Mouse (Mus musculus) hindbrain, embryonic 11.5 days (tissue): ENCODE measurements at regions not wholly inside any gene's neighbourhood (a gene's known extent, or its start where the extent isn't known, plus 50 kb on each side); places are given as distances from the start of the nearest gene placed in this dataset.

Experiments
- ATAC-seq: fragments of 200-750 bp; cut with Nextera tagmentation; 2 replicates; pipeline ENCODE4 v1.8.0; 2017; ENCODE audit warnings: mild to moderate bottlenecking, moderate TSS enrichment, moderate library complexity; ENCODE audit not compliant: low FRiP score
- DNase-seq: peaks from one replicate; pipeline ENCODE4 v3.0.0-alpha.2; 2015; ENCODE audit warnings: low spot score
- H3K27ac ChIP-seq: fragments of 300-500 bp; sonication (generic); 2 replicates; pipeline ENCODE4 v1.5.1; 2014; ENCODE audit warnings: mild to moderate bottlenecking, low read depth, low read length
- H3K27me3 ChIP-seq: fragments of 300-500 bp; sonication (generic); 2 replicates; pipeline ENCODE4 v1.6.1; 2014; ENCODE audit warnings: mild to moderate bottlenecking, low read length, moderate library complexity, mixed read lengths; ENCODE audit not compliant: control insufficient read depth, insufficient read depth
- H3K36me3 ChIP-seq: fragments of 300-500 bp; sonication (generic); 2 replicates; pipeline ENCODE4 v1.6.1; 2014; ENCODE audit warnings: mild to moderate bottlenecking, low read length, moderate library complexity, mixed read lengths; ENCODE audit not compliant: control insufficient read depth, insufficient read depth
- H3K4me1 ChIP-seq: fragments of 300-500 bp; sonication (generic); replicated peaks from 2 replicates; pipeline ENCODE4 v1.6.1; 2014; ENCODE audit warnings: low read length, mixed read lengths; ENCODE audit not compliant: control insufficient read depth, insufficient read depth
- H3K4me2 ChIP-seq: fragments of 300-500 bp; sonication (generic); replicated peaks from 2 replicates; pipeline ENCODE4 v1.6.1; 2014; ENCODE audit warnings: mild to moderate bottlenecking, low read depth, low read length
- H3K4me3 ChIP-seq: fragments of 300-500 bp; sonication (generic); 2 replicates; pipeline ENCODE4 v1.5.1; 2014; ENCODE audit warnings: low read depth, low read length
- H3K9ac ChIP-seq: fragments of 300-500 bp; sonication (generic); 2 replicates; pipeline ENCODE4 v1.6.1; 2014; ENCODE audit warnings: low read depth, low read length
- H3K9me3 ChIP-seq: fragments of 300-500 bp; sonication (generic); 2 replicates; pipeline ENCODE4 v1.6.1; 2016; ENCODE audit warnings: low read length; ENCODE audit not compliant: control insufficient read depth
- WGBS: fragments of 180-500 bp; shearing (Covaris S2); extraction: QIAGEN DNeasy Blood & Tissue Kit; methylation state at CpG from one replicate; pipeline ENCODE4 v1.1.7; 2014; 5-methylcytosine and 5-hydroxymethylcytosine counted together

DNA sequence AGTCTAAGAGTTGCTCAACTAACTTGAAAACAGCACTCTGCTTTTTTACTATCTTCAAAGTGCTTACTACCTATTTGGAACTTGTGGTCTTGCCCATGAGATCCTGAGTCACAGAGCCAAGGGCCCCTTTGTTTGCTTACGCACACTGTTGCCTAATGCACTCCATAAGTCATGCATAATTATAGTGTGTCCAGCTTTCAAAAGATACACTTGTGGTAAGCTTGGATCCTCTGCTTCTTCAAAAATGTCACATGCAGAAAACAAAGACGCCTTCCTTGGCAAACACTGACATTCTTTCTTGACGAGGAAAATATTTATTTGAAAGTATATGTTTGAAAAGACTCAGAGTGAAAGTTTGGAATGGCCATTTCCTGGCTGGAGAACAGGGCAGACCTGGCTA, 2082.3 kb downstream of the 4930444P10Rik start:
- Histone ChIP-seq H3K4me3 (no peak overlapping the region), H3K9ac (no peak overlapping the region), H3K4me2 (no peak overlapping the region), H3K36me3 (no peaks in the 10 kb centered on the region), H3K27me3 (no peaks in the 10 kb centered on the region), H3K4me1 (no peaks in the 10 kb centered on the region), H3K9me3 (no peaks in the 10 kb centered on the region), H3K27ac (no peak overlapping the region)
- DNase-seq (no peak), ATAC-seq (no peak)
- WGBS: 83% methylated on average over 3 of the region's 3 CpGs

DNA sequence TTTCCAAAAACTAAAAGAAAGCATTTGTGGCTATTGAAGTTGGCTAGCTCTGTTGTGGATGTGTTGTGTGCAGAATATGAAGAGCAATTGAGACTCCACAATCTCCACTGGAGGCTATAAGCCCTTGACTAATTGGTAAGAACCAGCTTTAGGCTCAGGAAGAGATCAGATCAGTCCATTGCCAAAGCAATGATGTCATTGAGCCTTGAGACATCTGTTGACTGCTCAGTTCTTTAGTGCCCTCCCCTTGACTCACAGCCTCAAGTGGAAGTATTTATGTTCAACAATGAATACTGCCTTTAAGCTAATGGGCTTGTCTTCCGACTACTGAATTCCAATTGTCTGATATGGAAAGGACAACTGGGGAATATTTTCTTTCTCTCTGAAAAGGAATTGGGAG, 2090.6 kb downstream of the 4930444P10Rik start:
- Histone ChIP-seq H3K27me3 (no peaks in the 10 kb centered on the region), H3K36me3 (no peaks in the 10 kb centered on the region), H3K4me1 (no peaks in the 10 kb centered on the region), H3K4me2 (no peak overlapping the region), H3K9ac (no peak overlapping the region), H3K27ac (no peak overlapping the region), H3K9me3 (no peaks in the 10 kb centered on the region), H3K4me3 (no peak overlapping the region)
- WGBS: 81% methylated on average over 1 of the region's 1 CpGs
- DNase-seq (no peak), ATAC-seq (no peak)

DNA sequence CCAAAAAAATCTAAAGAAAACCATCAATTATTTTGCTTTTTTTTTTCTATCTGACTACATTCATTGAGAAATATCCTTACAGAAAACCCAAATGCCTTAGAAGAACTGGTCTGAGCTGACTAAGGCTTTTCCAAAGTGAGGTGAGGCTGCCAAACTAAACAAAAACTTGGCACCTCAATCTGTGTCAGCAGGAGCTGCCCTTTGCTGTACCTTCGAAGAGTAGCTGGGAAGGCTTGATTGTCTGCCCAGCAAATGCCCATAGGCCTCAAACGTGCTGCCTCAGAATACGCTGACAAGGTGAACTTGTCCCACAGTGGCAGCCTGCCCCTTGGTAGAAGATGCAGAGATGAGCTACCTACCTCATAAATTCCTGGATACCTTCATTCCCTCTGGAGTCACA, 2091.7 kb downstream of the 4930444P10Rik start:
- no peaks in the 10 kb centered on the region for H3K27me3 ChIP-seq
- no peak overlapping the region for H3K4me3 ChIP-seq
- no peak overlapping the region for H3K27ac ChIP-seq
- no peaks in the 10 kb centered on the region for H3K9me3 ChIP-seq
- no peak for DNase-seq
- H3K4me1 ChIP-seq: no peaks in the 10 kb centered on the region
- H3K9ac ChIP-seq: no peak overlapping the region
- no peaks in the 10 kb centered on the region for H3K36me3 ChIP-seq
- no peak overlapping the region for H3K4me2 ChIP-seq
- 60% methylated on average over 3 of the region's 3 CpGs for WGBS
- ATAC-seq: no peak

GRCm38 (mm10) chr1:14000605-14001395, 2092.3 kb downstream of the 4930444P10Rik start:
- H3K4me3 ChIP-seq: no peak overlapping the region
- H3K36me3 ChIP-seq: no peaks in the 10 kb centered on the region
- WGBS: 80% methylated on average over 3 of the region's 3 CpGs
- H3K9ac ChIP-seq: no peak overlapping the region
- DNase-seq (no peak), ATAC-seq (no peak)
- H3K27me3 ChIP-seq: no peaks in the 10 kb centered on the region
- H3K9me3 ChIP-seq: no peaks in the 10 kb centered on the region
- H3K4me1 ChIP-seq: no peaks in the 10 kb centered on the region
- H3K27ac ChIP-seq: no peak overlapping the region
- H3K4me2 ChIP-seq: no peak overlapping the region

DNA sequence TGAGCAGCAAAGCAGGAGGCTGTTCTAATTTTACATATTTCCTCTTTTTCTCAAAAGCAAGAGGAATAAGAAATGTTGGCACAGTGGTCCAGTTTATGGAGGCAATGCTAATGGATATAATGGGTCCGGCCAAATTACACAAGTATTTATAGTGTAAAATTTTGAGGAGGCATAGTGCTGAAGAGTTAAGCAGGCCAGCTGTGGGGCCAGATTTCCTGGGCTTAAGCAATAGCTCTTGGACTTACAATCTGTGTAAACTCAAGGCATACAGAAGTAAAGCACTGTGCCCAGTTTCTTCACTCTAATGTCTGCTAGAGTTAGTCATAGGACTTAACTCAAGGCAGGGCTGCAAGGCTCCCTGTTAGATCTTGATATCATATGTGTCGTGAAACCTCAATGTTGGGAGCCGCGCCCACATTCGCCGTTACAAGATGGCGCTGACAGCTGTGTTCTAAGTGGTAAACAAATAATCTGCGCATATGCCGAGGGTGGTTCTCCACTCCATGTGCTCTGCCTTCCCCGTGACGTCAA, 2094.9 kb downstream of the 4930444P10Rik start:
- no peak for ATAC-seq
- Histone ChIP-seq H3K36me3 (no peaks in the 10 kb centered on the region), H3K9me3 (no peaks in the 10 kb centered on the region), H3K4me3 (no peak overlapping the region), H3K27me3 (no peaks in the 10 kb centered on the region), H3K4me2 (no peak overlapping the region), H3K9ac (no peak overlapping the region), H3K27ac (no peak overlapping the region), H3K4me1 (no peaks in the 10 kb centered on the region)
- WGBS: 95% methylated on average over 7 of the region's 11 CpGs
- no peak for DNase-seq

DNA sequence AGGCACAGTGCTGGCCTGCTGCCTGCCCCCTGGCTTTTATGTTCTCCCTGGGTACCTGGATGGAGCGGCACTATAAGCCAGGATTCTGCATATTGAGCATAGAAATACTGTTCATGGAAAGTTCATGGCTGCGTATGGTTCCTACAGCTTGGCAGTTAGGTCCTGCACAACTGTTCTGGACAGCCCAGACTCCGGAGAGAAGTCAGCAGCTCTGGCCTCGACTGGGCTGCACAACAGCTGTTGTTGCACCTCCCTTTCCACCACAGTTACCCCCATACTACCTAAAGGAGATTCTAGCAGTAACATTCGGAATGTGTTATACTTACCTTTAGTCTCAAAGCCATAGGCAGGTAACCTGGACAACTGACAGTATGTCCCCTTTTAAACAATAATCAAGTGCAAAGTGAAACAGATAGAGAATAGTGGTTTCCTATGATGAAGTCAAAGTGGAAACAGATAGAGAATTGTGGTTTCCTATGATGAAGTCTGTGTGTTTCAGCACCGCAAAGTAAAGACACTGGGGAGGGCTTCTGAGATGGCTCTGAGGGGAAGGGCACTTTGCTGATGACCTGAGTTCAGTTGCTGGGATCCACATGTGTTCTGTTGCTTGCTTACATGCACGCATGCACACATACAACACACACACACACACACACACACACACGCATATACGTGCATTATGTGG, 2099.2 kb downstream of the 4930444P10Rik start:
- H3K9ac ChIP-seq: no peak overlapping the region
- H3K9me3 ChIP-seq: no peaks in the 10 kb centered on the region
- no peak overlapping the region for H3K4me2 ChIP-seq
- no peaks in the 10 kb centered on the region; the same call in 1 of the 2 replicates for H3K4me1 ChIP-seq
- no peak overlapping the region for H3K27ac ChIP-seq
- no peak overlapping the region for H3K4me3 ChIP-seq
- 93% methylated on average over 9 of the region's 9 CpGs for WGBS
- DNase-seq (no peak), ATAC-seq (no peak)
- no peaks in the 10 kb centered on the region for H3K27me3 ChIP-seq
- H3K36me3 ChIP-seq: no peaks in the 10 kb centered on the region

GRCm38 (mm10) chr1:13992978-13993377, 2100.1 kb downstream of the 4930444P10Rik start:
- WGBS: 44% methylated on average over 9 of the region's 9 CpGs
- no peak overlapping the region for H3K4me2 ChIP-seq

GRCm38 (mm10) chr1:13989360-13989759, 2103.8 kb downstream of the 4930444P10Rik start:
- H3K36me3 ChIP-seq: no peaks in the 10 kb centered on the region
- WGBS: 78% methylated on average over 3 of the region's 3 CpGs
- H3K4me3 ChIP-seq: no peak overlapping the region

More at GRCm38 (mm10) chr1:13992978-13993377, 2100.1 kb downstream of the 4930444P10Rik start:
- Histone ChIP-seq H3K27ac (no peak overlapping the region), H3K4me3 (no peak overlapping the region), H3K27me3 (no peaks in the 10 kb centered on the region), H3K36me3 (no peaks in the 10 kb centered on the region), H3K9me3 (no peaks in the 10 kb centered on the region), H3K9ac (no peak overlapping the region), H3K4me1 (no peaks in the 10 kb centered on the region; the same call in 1 of the 2 replicates)
- DNase-seq (no peak), ATAC-seq (no peak; the same call in 1 of the 2 replicates)

More at GRCm38 (mm10) chr1:13989360-13989759, 2103.8 kb downstream of the 4930444P10Rik start:
- H3K9me3 ChIP-seq: no peaks in the 10 kb centered on the region
- H3K9ac ChIP-seq: no peak overlapping the region
- H3K27ac ChIP-seq: no peak overlapping the region
- no peaks in the 10 kb centered on the region for H3K27me3 ChIP-seq
- ATAC-seq: no peak
- H3K4me1 ChIP-seq: no peaks in the 10 kb centered on the region; the same call in 1 of the 2 replicates
- H3K4me2 ChIP-seq: no peak overlapping the region
- no peak for DNase-seq
